Mouse (Mus musculus) liver, adult 2 months (tissue): Measurements from ENCODE around the gene Ceacam15.

Experiments
- CTCF ChIP-seq: fragments of 200-500 bp; IDR thresholded peaks from 2 replicates; pipeline ENCODE4 v1.5.1; 2011; ENCODE audit warnings: low read depth, low read length, control low read depth
- POLR2A ChIP-seq: fragments of 200-500 bp; IDR thresholded peaks from 2 replicates; pipeline ENCODE4 v1.6.1; 2011; ENCODE audit warnings: low read length, control low read depth; ENCODE audit not compliant: insufficient read depth; ENCODE audit errors: extremely low read depth

GRCm38 (mm10) chr7:16631932-16632331, 43.6 kb downstream of the Ceacam15 start:
- no peak for TF ChIP-seq POLR2A
- TF ChIP-seq CTCF, result no peak
